Mouse (Mus musculus): ENCODE data around the gene Map4k1. TPM values are rescaled to one million over a fixed set of nuclear protein-coding genes. Genes with fewer than 3 reads are reported as not detected.
A peak's percentile ranks its signal among the peaks of the same experiment; 100 is the strongest.

The Map4k1 gene
- 9.6 and 12.0 TPM in 2 replicates for polyA plus RNA-seq (2012; ENCODE audit: insufficient read depth, insufficient read length, missing spikeins)

- H3K4me1 ChIP-seq (ENCODE audit: control insufficient read depth, insufficient read depth, low read length) = peaks cover 17% of the 10 kb centered on the region
- H3K4me3 ChIP-seq (ENCODE audit: insufficient read depth, low read length) = peak within 1 kb of the TSS; percentile 81
- peak within 1 kb of the TSS; percentile 87 for H3K27ac ChIP-seq (ENCODE audit: insufficient read depth, low read depth, low read length)
- TF ChIP-seq POLR2A (IDR thresholded peaks at IDR 0.05; ENCODE audit: borderline replicate concordance, low read depth, low read length) (0 out of 2 replicates have a peak, but pooled peaks have one; percentile 13), CTCF (IDR thresholded peaks at IDR 0.05; ENCODE audit: low read depth, low read length) (no peak)
Measured at GRCm38 (mm10) chr7:28981651-28982273, at the start of gene Map4k1, which contains the start of gene Eif3k. TSS of gene Map4k1 (plus strand) at chr7:28982050. TSS of gene Eif3k (minus strand) at chr7:28981864.

- Histone ChIP-seq H3K4me3 (ENCODE audit: insufficient read depth, low read length) (no peak overlapping the region), H3K4me1 (ENCODE audit: control insufficient read depth, insufficient read depth, low read length) (peaks cover 34% of the 10 kb centered on the region), H3K27ac (ENCODE audit: insufficient read depth, low read depth, low read length) (peak overlapping the region; percentile 65)
- no peak for TF ChIP-seq POLR2A (IDR thresholded peaks at IDR 0.05; ENCODE audit: borderline replicate concordance, low read depth, low read length)
Measured at GRCm38 (mm10) chr7:28932421-28933041, 49.3 kb upstream of the Map4k1 start.

GRCm38 (mm10) chr7:28933825-28934224 is 48.0 kb upstream of the Map4k1 start:
- no peak for TF ChIP-seq POLR2A (IDR thresholded peaks at IDR 0.05; ENCODE audit: borderline replicate concordance, low read depth, low read length)
- TF ChIP-seq CTCF (IDR thresholded peaks at IDR 0.05; ENCODE audit: low read depth, low read length) = no peak
- H3K4me3 ChIP-seq (ENCODE audit: insufficient read depth, low read length) = no peak overlapping the region
- H3K27ac ChIP-seq (ENCODE audit: insufficient read depth, low read depth, low read length) = no peak overlapping the region

DNA sequence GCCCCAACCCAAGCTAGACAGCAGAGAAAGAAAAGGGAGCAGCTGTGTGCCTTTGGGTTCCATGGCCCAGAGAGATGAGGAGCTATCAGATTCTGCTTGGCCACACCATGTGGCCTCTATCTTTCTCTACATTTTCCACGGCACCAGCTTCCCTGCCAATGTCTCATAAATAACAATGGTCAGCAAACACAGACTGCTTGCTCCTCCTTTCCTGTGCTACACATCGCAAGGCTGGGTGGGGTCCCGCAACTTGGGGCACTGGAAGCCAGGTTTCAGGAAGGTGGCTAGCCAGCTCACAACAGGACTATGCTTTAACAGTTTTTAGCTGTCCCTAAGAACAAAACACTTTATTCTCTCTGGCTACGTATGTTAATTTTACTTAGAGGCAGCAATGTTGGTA is 45.1 kb upstream of the Map4k1 start:
- TF ChIP-seq CTCF (IDR thresholded peaks at IDR 0.05; ENCODE audit: low read depth, low read length) (no peak), POLR2A (IDR thresholded peaks at IDR 0.05; ENCODE audit: borderline replicate concordance, low read depth, low read length) (no peak)
- no peak overlapping the region for H3K27ac ChIP-seq (ENCODE audit: insufficient read depth, low read depth, low read length)
- H3K4me1 ChIP-seq (ENCODE audit: control insufficient read depth, insufficient read depth, low read length) = peaks cover 21% of the 10 kb centered on the region
- H3K4me3 ChIP-seq (ENCODE audit: insufficient read depth, low read length) = no peak overlapping the region

More at GRCm38 (mm10) chr7:28933825-28934224, 48.0 kb upstream of the Map4k1 start:
- peaks cover 37% of the 10 kb centered on the region for H3K4me1 ChIP-seq (ENCODE audit: control insufficient read depth, insufficient read depth, low read length)

- Histone ChIP-seq H3K27ac (ENCODE audit: insufficient read depth, low read depth, low read length) (no peak overlapping the region), H3K4me3 (ENCODE audit: insufficient read depth, low read length) (no peak overlapping the region), H3K4me1 (ENCODE audit: control insufficient read depth, insufficient read depth, low read length) (peaks cover 12% of the 10 kb centered on the region)
- TF ChIP-seq POLR2A (IDR thresholded peaks at IDR 0.05; ENCODE audit: borderline replicate concordance, low read depth, low read length) (no peak), CTCF (IDR thresholded peaks at IDR 0.05; ENCODE audit: low read depth, low read length) (no peak)
Measured at GRCm38 (mm10) chr7:28938654-28939053, 43.2 kb upstream of the Map4k1 start.

DNA sequence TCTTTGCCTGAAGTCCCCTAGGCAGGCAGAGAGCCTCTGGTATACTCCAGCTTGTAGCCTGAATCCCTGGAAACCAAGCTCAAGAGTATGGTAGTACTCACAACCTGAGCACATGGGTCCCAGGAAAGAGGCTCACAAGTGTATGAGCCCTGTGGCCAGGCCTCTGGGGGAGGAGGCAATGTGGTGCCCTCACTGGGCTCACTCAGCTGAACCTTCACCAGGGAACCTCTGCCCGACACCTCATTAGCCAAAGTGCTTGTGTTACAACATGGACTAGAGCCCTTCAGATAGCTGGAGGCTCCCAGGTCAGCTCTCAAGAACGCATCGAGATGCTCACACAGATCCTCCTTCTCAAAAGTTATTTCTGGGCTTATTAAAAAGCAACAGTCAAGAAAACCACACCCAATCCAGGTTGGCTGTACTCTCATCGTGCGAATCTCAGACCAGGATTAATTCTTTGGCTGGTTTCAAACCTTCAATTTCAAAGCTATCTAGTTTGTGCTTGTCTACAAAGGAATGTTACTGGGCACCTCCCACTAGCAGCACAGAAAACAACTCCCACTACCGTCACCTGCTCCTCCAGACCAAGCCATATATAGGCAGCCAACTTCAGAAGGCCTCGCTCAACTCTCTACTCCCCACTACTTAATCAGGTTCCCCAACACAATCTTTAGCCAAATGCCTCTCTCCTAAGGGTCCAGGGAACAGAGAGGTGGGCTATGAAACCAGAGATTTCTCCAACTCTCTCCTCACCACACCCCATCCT is 42.2 kb upstream of the Map4k1 start:
- Histone ChIP-seq H3K4me1 (ENCODE audit: control insufficient read depth, insufficient read depth, low read length) (peaks cover 16% of the 10 kb centered on the region), H3K4me3 (ENCODE audit: insufficient read depth, low read length) (no peak overlapping the region), H3K27ac (ENCODE audit: insufficient read depth, low read depth, low read length) (no peak overlapping the region)
- TF ChIP-seq POLR2A (IDR thresholded peaks at IDR 0.05; ENCODE audit: borderline replicate concordance, low read depth, low read length) (no peak), CTCF (IDR thresholded peaks at IDR 0.05; ENCODE audit: low read depth, low read length) (no peak)

DNA sequence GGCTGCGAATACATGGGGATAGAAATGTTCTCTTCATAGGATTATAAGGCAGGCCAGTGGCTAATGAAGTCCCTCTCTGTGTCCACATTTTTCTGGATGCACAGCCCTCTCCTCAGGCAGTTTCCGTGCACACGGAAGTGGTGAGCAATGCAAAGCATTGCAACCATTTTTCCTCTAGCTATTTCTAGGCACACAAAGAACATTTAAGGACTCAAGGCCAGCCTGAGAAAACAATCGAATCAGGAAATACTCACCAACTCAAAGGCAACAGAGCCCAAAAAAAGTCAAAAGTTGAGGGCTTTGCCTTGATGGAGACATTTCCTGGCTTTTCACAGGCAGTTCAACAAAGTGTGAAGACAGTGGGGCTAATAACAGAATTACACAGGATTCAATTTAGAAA is 40.7 kb upstream of the Map4k1 start:
- Histone ChIP-seq H3K4me1 (ENCODE audit: control insufficient read depth, insufficient read depth, low read length) (peaks cover 28% of the 10 kb centered on the region), H3K27ac (ENCODE audit: insufficient read depth, low read depth, low read length) (no peak overlapping the region), H3K4me3 (ENCODE audit: insufficient read depth, low read length) (no peak overlapping the region)
- TF ChIP-seq CTCF (IDR thresholded peaks at IDR 0.05; ENCODE audit: low read depth, low read length) = no peak
- TF ChIP-seq POLR2A (IDR thresholded peaks at IDR 0.05; ENCODE audit: borderline replicate concordance, low read depth, low read length) = no peak

DNA sequence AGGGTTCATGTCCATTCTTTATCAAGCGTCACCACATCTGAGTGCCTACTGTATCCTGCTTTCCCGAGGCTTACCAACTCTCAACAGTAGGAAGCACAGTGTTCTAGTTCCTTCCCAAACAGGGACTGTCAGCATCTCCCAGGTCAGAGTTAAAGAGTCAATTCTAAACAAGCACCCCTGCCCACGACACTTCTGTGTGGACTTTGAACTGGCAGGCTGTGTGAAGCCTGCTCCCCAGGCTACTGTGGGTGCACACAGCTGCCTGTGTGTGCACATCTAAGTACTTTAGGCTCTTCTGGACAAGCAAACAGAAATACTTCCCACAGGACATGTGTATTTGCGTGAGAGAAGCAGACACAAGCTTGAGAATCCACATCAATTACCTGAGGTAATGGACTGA is 40.3 kb upstream of the Map4k1 start:
- TF ChIP-seq POLR2A (IDR thresholded peaks at IDR 0.05; ENCODE audit: borderline replicate concordance, low read depth, low read length) = no peak
- no peak for TF ChIP-seq CTCF (IDR thresholded peaks at IDR 0.05; ENCODE audit: low read depth, low read length)
- H3K27ac ChIP-seq (ENCODE audit: insufficient read depth, low read depth, low read length) = no peak overlapping the region
- no peak overlapping the region for H3K4me3 ChIP-seq (ENCODE audit: insufficient read depth, low read length)
- H3K4me1 ChIP-seq (ENCODE audit: control insufficient read depth, insufficient read depth, low read length) = peaks cover 32% of the 10 kb centered on the region

GRCm38 (mm10) chr7:28943451-28944180 is 38.2 kb upstream of the Map4k1 start:
- H3K4me1 ChIP-seq (ENCODE audit: control insufficient read depth, insufficient read depth, low read length) = peaks cover 38% of the 10 kb centered on the region
- H3K4me3 ChIP-seq (ENCODE audit: insufficient read depth, low read length) = no peak overlapping the region
- TF ChIP-seq CTCF (IDR thresholded peaks at IDR 0.05; ENCODE audit: low read depth, low read length) (no peak), POLR2A (IDR thresholded peaks at IDR 0.05; ENCODE audit: borderline replicate concordance, low read depth, low read length) (no peak)
- no peak overlapping the region for H3K27ac ChIP-seq (ENCODE audit: insufficient read depth, low read depth, low read length)
